Mouse (Mus musculus) liver, postnatal 0 days (tissue): ENCODE results near the gene Eya2.

Source experiments
- CTCF ChIP-seq: sonication (generic); IDR thresholded peaks from 2 replicates; pipeline ENCODE4 v1.5.1; 2016; ENCODE audit warnings: antibody characterized with exemption, low read depth
- EP300 ChIP-seq: IDR thresholded peaks from 2 replicates; pipeline ENCODE4 v1.6.1; 2016; ENCODE audit warnings: antibody characterized with exemption, low read depth, mild to moderate bottlenecking

- no peak for TF ChIP-seq CTCF
- TF ChIP-seq EP300, result no peak
Observed at GRCm38 (mm10) chr2:165809091-165809490, 214.3 kb downstream of the Eya2 start.
